Mouse (Mus musculus): ENCODE measurements around the gene Sbpl. TPM values are rescaled to one million over a fixed set of nuclear protein-coding genes. Genes with fewer than 3 reads are reported as not detected.
"Not testable (repeated sequence)": the region's sequence is repeated elsewhere in the genome, so short reads cannot be mapped to it uniquely, and the experiment has no call there.

Gene Sbpl
- polyA plus RNA-seq, 1 experiment from 2014 or later = not detected

DNA sequence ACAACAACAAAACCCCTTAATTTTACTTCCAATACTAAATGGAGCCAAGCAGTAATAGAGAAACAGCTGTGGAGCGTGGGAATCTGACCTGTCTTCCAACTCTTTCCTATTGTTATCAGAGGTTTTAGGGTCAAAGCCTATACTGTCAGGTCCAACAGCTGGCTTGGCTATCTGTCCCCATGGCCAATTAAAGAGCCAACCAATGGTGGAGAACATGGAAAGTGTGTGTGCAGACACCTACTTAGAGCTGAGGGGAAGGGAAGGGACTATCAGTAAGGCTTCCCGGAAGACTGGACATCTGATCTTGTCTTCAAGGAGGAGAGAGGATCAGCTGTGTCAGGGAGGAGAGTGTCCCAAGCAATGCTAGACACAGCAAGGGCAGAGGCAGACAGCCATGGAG lies 6.0 kb downstream of the Sbpl start:
- H3K36me3 ChIP-seq = no peaks in the 10 kb centered on the region
- no peaks in the 10 kb centered on the region for H3K27me3 ChIP-seq (replicated peaks)
- H3K4me3 ChIP-seq (replicated peaks) = no peak overlapping the region
- no peak overlapping the region for H3K9ac ChIP-seq
- no peaks in the 10 kb centered on the region for H3K9me3 ChIP-seq
- no peak for ATAC-seq
- H3K4me2 ChIP-seq (replicated peaks) = no peak overlapping the region
- no peaks in the 10 kb centered on the region for H3K4me1 ChIP-seq (replicated peaks)
- H3K27ac ChIP-seq = no peak overlapping the region
- WGBS = 80% methylated on average over 2 of the region's 2 CpGs

DNA sequence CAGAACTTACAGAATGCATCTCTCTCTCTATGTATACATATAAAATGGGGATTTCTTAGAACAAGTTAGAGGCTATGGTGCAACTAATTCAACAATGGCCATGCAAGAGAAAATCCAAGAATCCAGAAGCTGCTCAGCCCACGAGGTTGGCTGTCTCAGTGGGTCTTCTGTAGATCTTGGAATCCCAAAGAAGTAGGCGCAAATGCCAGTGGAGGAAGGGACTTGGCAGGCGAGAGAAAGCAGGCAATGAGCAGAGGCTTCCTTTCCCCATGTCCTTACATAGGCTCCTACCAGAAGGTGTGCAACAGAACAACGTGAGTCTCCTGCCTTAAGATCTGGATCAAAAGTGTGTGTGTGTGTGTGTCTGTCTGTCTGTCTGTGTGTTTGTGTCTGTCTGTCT lies 7.6 kb downstream of the Sbpl start:
- 78% methylated on average over 4 of the region's 4 CpGs for WGBS

DNA sequence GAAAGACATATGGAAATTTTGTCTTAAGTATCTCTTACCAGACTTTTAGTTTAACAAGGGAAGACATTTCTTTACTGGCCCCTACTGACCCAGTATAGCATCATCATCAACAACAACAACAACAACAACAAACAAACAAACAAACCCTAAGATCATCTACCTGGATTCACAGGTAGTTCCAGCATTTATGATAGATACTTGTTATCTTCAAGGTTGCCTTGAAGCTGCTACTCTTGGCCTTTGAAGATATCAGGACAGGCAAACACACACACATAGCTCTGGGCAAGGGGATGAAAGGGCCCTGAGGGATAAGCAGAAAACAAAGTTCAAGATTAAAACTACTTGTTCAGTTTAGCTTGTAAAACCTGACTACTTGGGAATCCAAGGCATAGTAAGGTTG lies 13.7 kb downstream of the Sbpl start, which contains the start of gene Sbp:
Gene Sbp, plus strand, starts transcription at position 301 of the 400 bp plus-strand sequence.
- Histone ChIP-seq H3K9ac (no peak within 1 kb of the TSS), H3K27me3 (replicated peaks) (no peaks in the 10 kb centered on the region), H3K36me3 (no peaks in the 10 kb centered on the region), H3K4me2 (replicated peaks) (no peak within 1 kb of the TSS), H3K9me3 (no peaks in the 10 kb centered on the region), H3K27ac (no peak within 1 kb of the TSS), H3K4me3 (replicated peaks) (no peak within 1 kb of the TSS), H3K4me1 (replicated peaks) (no peaks in the 10 kb centered on the region)
- no peak for ATAC-seq

More for the DNA sequence above, 7.6 kb downstream of the Sbpl start:
- not testable (repeated sequence) for H3K36me3 ChIP-seq; H3K27ac ChIP-seq; ATAC-seq; H3K4me3 ChIP-seq (replicated peaks); H3K4me2 ChIP-seq (replicated peaks); H3K4me1 ChIP-seq (replicated peaks); H3K9ac ChIP-seq; H3K9me3 ChIP-seq; H3K27me3 ChIP-seq (replicated peaks)

DNA sequence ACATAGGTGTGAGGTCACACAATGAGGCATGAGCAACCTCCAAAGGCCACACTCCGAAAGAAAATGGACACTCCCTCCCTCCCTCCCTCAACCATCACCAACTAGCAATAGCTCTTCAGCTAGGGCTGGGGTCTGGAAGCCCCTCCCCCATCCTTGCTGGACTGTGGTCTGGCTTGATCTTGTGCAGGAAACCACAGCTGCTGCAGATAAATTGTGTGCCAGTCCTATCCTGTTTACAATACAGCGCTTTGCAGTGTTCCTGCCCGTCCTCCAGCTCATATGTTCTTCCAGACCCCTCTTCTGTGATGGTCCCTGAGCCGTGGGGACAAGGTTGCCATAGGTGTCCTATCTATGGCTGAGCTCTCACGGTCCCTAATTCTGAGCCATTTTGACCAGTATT lies 23.9 kb downstream of the Sbpl start:
- H3K36me3 ChIP-seq = no peaks in the 10 kb centered on the region
- no peak overlapping the region for H3K4me3 ChIP-seq (replicated peaks)
- no peak overlapping the region for H3K9ac ChIP-seq
- H3K9me3 ChIP-seq = no peaks in the 10 kb centered on the region
- H3K4me2 ChIP-seq (replicated peaks) = no peak overlapping the region
- WGBS = 61% methylated on average over 5 of the region's 5 CpGs
- H3K27ac ChIP-seq = no peak overlapping the region
- no peak for ATAC-seq
- no peaks in the 10 kb centered on the region for H3K27me3 ChIP-seq (replicated peaks)
- no peaks in the 10 kb centered on the region for H3K4me1 ChIP-seq (replicated peaks)

DNA sequence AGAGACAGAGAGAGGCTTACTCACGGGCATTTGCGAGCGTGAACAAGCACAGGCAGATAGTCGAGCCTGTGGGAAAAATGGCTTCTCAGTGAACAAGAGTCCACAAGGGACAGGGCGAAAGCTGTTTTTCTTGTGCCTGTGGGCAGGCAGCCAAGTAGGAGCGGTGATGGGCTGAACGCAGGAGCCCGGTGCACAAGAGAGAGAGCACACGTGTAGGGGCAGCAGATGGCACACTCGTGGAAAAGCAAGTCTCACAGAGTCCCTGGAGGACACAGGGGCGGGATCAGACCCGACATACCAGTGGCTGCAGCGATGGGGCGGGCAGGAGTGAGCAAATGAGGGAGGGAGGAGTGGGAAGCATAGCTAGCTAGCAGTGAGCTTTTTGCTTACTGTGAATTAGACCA lies 30.0 kb downstream of the Sbpl start:
- H3K9me3 ChIP-seq = no peaks in the 10 kb centered on the region
- ATAC-seq = peak; percentile 89
- no peaks in the 10 kb centered on the region for H3K36me3 ChIP-seq
- peak overlapping the region; percentile 52 for H3K4me3 ChIP-seq (replicated peaks)
- H3K27me3 ChIP-seq (replicated peaks) = no peaks in the 10 kb centered on the region
- H3K27ac ChIP-seq = peak overlapping the region; percentile 95
- H3K4me1 ChIP-seq (replicated peaks) = peaks cover 7% of the 10 kb centered on the region; the same call in 1 of the 2 replicates
- H3K4me2 ChIP-seq (replicated peaks) = peak overlapping the region; percentile 80
- WGBS = under 1% methylated on average over 14 of the region's 14 CpGs
- peak overlapping the region; percentile 78 for H3K9ac ChIP-seq

DNA sequence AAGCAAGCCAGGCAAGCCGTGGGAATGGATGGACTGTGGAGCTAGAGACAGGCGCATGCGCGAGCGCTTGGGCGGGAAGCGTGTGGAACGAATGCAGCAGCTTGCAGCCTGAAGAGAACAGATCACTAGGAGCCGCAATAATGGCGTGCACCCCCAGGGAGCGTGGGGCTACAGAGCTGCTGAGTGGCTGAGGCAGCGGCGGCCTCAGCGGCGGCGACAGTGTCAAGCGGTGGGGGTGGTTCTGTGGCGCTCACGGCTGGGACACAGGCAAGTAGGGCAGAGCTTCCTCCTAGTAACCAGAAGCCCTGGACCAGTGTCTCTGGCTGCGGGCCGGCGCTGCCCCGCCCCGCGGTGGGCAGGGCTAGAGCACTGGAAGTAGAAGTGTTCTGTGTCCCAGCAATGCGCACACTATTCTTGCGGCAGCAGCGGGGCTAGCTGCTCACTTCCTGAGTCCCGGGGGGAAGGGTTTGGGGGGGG lies 30.5 kb downstream of the Sbpl start:
- Histone ChIP-seq H3K4me3 (replicated peaks) (peak overlapping the region; percentile 52), H3K36me3 (no peaks in the 10 kb centered on the region), H3K27me3 (replicated peaks) (no peaks in the 10 kb centered on the region), H3K4me1 (replicated peaks) (peaks cover 7% of the 10 kb centered on the region; the same call in 1 of the 2 replicates), H3K9ac (peak overlapping the region; percentile 78), H3K9me3 (no peaks in the 10 kb centered on the region), H3K27ac (peak overlapping the region; percentile 95), H3K4me2 (replicated peaks) (peak overlapping the region; percentile 80)
- under 1% methylated on average over 29 of the region's 29 CpGs for WGBS
- peak; percentile 99 for ATAC-seq

DNA sequence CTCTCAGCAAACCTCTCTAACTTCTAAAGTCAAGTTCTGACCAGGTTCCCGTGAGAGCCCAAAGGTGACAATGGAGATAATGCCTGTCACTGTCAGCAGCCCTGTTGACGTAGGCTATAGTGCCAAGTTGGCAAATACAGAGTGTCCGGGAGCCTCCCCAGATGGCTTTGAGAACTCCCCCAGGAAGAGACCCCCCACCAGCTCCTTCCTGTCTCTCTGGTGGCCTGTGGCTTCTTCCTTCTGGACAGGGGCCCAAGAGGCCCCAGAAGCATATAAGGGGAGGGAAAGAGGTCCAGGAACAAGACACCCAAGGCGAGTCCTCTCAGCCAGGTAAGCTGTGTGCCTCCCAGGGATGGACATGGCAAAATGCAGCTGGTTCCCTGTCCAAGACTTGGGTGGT lies 37.9 kb downstream of the Sbpl start, which contains the start of gene Dcpp3:
Gene Dcpp3, plus strand, starts transcription at position 301 of the 400 bp plus-strand sequence.
- H3K27ac ChIP-seq; H3K9ac ChIP-seq; H3K9me3 ChIP-seq; H3K4me1 ChIP-seq (replicated peaks); H3K4me2 ChIP-seq (replicated peaks); H3K27me3 ChIP-seq (replicated peaks); ATAC-seq; H3K4me3 ChIP-seq (replicated peaks); H3K36me3 ChIP-seq: not testable (repeated sequence)
- WGBS = 70% methylated on average over 4 of the region's 4 CpGs

Other genes with a start within 250 kb of the Sbpl start
- 0.14 TPM in 1 of 2 replicates, not detected in the other for gene 1520401A03Rik, start 232.5 kb downstream of the Sbpl start, polyA plus RNA-seq (2015; fragmentation: Nextera tagmentation; extraction: Ambion mirVana)
- 42.3 and 46.0 TPM in 2 replicates for gene Pkmyt1, start 228.9 kb downstream of the Sbpl start, polyA plus RNA-seq (2015; fragmentation: Nextera tagmentation; extraction: Ambion mirVana)
- 21.8 and 22.7 TPM in 2 replicates for gene Paqr4, start 214.4 kb downstream of the Sbpl start, polyA plus RNA-seq (2015; fragmentation: Nextera tagmentation; extraction: Ambion mirVana)
- gene Kremen2, start 209.4 kb downstream of the Sbpl start, polyA plus RNA-seq (2015; fragmentation: Nextera tagmentation; extraction: Ambion mirVana) = 0.33 and 0.49 TPM in 2 replicates
- 48.3 and 49.4 TPM in 2 replicates for gene Flywch1, start 183.7 kb downstream of the Sbpl start, polyA plus RNA-seq (2015; fragmentation: Nextera tagmentation; extraction: Ambion mirVana)
- gene Flywch2, start 169.2 kb downstream of the Sbpl start, polyA plus RNA-seq (2015; fragmentation: Nextera tagmentation; extraction: Ambion mirVana) = 14.7 TPM in 2 replicates
- gene Srrm2, start 164.7 kb downstream of the Sbpl start, polyA plus RNA-seq (2015; fragmentation: Nextera tagmentation; extraction: Ambion mirVana) = 408 and 435 TPM in 2 replicates
- 939 and 946 TPM in 2 replicates for gene Elob, start 126.1 kb downstream of the Sbpl start, polyA plus RNA-seq (2015; fragmentation: Nextera tagmentation; extraction: Ambion mirVana)
- gene Prss33, start 119.2 kb downstream of the Sbpl start, polyA plus RNA-seq (2015; fragmentation: Nextera tagmentation; extraction: Ambion mirVana) = 0.14 and 0.20 TPM in 2 replicates
- gene Prss32, start 111.4 kb downstream of the Sbpl start, polyA plus RNA-seq (2015; fragmentation: Nextera tagmentation; extraction: Ambion mirVana) = 5.1 and 9.9 TPM in 2 replicates
- gene Prss41, start 111.1 kb downstream of the Sbpl start, polyA plus RNA-seq (2015; fragmentation: Nextera tagmentation; extraction: Ambion mirVana) = 2.1 and 3.3 TPM in 2 replicates
- gene Prss21, start 87.2 kb downstream of the Sbpl start, polyA plus RNA-seq (2015; fragmentation: Nextera tagmentation; extraction: Ambion mirVana) = not detected in 2 replicates
- gene Dcpp1, start 74.4 kb downstream of the Sbpl start, polyA plus RNA-seq (2015; fragmentation: Nextera tagmentation; extraction: Ambion mirVana) = not detected in 2 replicates
- gene Dcpp2, start 74.4 kb downstream of the Sbpl start, polyA plus RNA-seq (2015; fragmentation: Nextera tagmentation; extraction: Ambion mirVana) = not detected in 2 replicates
- gene Dcpp3, start 37.8 kb downstream of the Sbpl start, polyA plus RNA-seq (2015; fragmentation: Nextera tagmentation; extraction: Ambion mirVana) = not detected in 2 replicates
- not detected in 2 replicates for gene Sbp, start 13.6 kb downstream of the Sbpl start, polyA plus RNA-seq (2015; fragmentation: Nextera tagmentation; extraction: Ambion mirVana)
- gene Prss30, start 25.3 kb upstream of the Sbpl start, polyA plus RNA-seq (2015; fragmentation: Nextera tagmentation; extraction: Ambion mirVana) = 1.4 and 2.2 TPM in 2 replicates
- not detected in 2 replicates for gene Prss22, start 42.8 kb upstream of the Sbpl start, polyA plus RNA-seq (2015; fragmentation: Nextera tagmentation; extraction: Ambion mirVana)
- gene Prss27, start 82.9 kb upstream of the Sbpl start, polyA plus RNA-seq (2015; fragmentation: Nextera tagmentation; extraction: Ambion mirVana) = 0.11 and 0.18 TPM in 2 replicates
- gene Kctd5, start 118.2 kb upstream of the Sbpl start, polyA plus RNA-seq (2015; fragmentation: Nextera tagmentation; extraction: Ambion mirVana) = 64.5 and 66.6 TPM in 2 replicates
- gene Pdpk1, start 195.7 kb upstream of the Sbpl start, polyA plus RNA-seq (2015; fragmentation: Nextera tagmentation; extraction: Ambion mirVana) = 35.8 and 36.0 TPM in 2 replicates
- 34.3 and 43.5 TPM in 2 replicates for gene Amdhd2, start 208.5 kb upstream of the Sbpl start, polyA plus RNA-seq (2015; fragmentation: Nextera tagmentation; extraction: Ambion mirVana)
- gene Atp6v0c, start 214.4 kb upstream of the Sbpl start, polyA plus RNA-seq (2015; fragmentation: Nextera tagmentation; extraction: Ambion mirVana) = 572 and 634 TPM in 2 replicates